Mouse (Mus musculus): ENCODE results near the gene Fshr. TPM values are rescaled to one million over a fixed set of nuclear protein-coding genes. Genes with fewer than 3 reads are reported as not detected.

Gene Fshr
- not detected in 2 replicates for polyA plus RNA-seq (2015; fragmentation: Nextera tagmentation; extraction: Ambion mirVana)

GRCm38 (mm10) chr17:89200575-89200974, at the start of gene Fshr:
Gene Fshr, minus strand, starts transcription at chr17:89200675.

All from neural tube, postnatal 0 days (tissue).